Mouse (Mus musculus) thymus, postnatal 14 days (tissue): ENCODE data around the gene Ppa1.
"Not testable (repeated sequence)": the region's sequence is repeated elsewhere in the genome, so short reads cannot be mapped to it uniquely, and the experiment has no call there.

Experiments
- DNase-seq: peaks from one replicate; pipeline ENCODE4 v3.0.0; 2021

Gene Ppa1

DNA sequence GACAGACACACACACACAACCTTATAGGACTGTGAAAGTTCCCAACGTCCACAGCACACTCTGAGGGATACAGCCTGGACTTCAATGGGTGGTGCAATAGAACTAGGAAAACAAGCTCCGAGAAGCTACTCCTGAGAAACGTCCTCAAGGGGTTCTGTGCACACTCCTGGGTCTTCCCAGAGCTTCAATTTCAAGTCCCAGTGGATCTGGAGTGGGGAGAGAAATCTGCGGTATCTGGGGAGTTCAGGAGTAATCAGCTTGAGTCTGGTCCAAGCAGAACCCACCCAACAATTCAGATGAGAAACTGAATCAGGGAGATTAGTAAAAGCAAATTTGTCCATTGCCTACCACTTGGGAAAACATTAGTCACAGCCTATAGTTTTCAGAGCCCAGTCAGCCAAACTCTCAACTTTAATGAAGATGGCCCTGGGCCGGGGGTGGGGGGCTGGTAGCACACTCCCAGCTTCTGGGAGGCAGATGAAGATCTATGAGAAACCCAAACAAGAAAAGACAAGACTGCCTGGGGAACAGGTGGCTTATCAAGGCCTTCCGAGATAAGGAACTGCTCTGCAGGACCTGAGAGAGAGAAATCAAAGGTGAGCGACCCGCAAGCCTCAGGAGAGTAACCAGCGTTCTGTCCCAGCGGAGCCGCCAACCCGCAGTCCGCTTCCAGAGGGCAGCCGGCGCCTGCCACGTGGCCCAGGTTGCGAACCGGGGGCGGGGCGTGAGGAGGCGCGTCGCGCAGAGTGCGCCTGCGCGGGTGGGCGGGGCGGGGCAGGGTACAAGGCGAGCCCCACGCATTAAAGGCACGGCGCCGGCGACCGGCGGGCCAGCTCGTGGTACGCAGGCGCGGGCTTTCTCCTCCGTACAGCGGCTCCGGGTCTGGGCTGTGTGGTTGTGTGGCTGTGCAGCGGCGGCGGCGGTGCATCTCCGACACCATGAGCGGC lies at the start of gene Ppa1:
Gene Ppa1 (plus strand): TSS at position 763 of the 947 bp plus-strand sequence.
- peak; percentile 86 for DNase-seq

DNA sequence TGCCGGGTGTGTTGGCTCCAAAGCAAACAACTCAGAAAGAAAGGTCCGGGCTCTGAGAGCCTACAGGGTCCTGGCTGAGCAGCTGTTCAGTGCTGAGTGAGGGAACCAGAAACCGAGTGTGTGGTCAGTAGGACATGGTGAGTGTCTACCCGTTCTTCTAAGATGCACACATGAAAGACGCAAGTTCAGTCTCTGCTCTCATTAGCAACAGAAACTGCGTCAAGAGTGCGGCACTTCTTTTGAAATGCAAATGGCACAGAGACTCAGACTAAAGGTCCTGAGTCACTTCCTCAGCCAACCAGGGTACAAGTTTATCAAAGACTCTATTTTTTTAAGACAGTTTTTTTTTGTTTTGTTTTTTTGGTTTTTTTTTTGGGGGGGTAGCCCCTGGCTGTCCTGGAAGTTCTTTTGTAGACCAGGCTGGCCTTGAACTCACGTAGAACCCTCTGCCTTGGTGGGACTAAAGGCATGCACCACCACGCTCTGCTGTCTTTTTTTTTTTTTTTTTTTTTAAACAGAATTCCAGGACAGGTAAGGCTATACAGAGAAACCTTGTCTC lies 48.7 kb upstream of the Ppa1 start:
- DNase-seq: no peak

DNA sequence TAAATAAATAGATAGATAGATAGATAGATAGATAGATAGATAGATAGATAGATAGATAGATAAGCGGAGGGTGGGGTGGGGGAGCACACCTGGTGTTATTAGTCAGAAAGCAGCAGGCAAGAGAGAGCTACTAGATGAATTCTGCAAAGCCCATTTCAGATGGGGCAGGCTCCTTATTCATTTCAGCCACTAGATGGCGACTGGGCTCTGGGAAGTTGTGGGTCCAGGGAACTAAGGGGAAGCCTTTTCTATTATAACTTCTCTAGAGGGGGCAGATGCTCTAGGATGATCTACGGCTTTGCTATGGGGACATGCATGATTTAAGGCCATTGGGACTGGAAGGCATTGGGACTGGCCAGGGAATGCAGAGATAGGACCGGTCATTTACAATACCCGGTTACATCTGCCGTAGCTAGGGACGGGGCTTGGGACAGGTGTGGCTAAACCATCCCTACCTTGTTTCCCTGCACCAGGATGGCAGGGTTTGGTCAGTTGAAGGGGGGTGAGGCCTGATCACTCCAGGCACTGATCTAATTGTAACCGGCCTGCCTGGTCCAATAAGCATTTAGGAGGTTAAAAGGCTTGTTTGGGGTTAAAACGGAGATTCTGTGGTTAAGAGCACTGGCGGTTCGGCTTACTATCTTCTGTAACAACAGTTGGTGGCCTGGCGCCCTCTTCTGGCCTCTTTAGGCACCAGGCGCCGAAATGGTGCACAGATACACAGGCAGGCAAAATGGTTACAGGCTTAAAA lies 45.9 kb upstream of the Ppa1 start:
- peak; percentile 69 for DNase-seq

DNA sequence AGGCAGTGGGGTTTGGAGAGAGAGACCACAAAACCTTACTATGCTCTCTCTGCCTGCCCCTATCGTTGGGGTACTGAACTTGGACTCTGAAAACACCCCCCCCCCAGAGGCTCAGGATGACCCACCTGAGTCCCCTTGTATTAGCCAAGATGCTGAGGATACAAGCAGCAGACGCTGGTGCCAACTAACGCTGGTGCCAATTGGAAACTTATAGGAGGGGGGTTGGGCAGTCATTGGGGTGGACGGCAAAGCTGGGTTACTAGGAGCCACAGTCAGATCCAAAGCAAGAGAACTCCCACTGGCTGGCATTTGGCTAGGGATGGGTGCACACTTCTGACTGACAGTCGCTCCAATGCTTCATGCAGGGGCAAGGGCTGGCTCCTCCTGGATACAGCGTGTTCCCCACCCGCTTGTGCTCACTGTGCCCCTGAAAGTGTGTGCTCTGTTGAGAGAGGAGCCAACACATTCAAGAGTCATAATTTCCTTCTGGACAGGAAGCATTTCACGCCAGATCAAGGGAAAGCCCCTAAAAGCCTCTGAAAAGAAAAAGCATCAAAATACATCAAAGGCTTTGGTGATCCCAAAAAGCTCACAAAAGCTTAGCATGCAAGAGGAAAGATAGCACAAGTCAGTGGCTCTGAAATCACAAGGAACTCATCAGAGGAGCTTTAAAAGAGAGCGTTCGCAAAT lies 43.8 kb upstream of the Ppa1 start:
- DNase-seq: no peak

DNA sequence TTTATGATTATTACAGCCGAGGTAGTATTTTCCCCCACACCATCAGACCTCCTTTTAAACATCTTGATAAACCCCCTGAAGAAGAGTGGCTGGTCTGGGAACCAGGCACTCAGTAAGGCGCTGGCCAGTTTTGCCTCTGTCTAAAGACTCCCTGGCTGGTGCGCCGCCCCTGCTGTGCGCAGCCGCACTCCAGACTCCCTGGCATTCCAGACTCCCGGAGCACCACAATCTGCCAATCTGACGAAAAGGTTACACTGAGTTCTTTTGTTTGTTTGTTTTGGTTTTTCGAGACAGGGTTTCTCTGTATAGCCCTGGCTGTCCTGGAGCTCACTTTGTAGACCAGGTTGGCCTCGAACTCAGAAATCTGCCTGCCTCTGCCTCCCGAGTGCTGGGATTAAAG lies 43.0 kb upstream of the Ppa1 start:
- not testable (repeated sequence) for DNase-seq

DNA sequence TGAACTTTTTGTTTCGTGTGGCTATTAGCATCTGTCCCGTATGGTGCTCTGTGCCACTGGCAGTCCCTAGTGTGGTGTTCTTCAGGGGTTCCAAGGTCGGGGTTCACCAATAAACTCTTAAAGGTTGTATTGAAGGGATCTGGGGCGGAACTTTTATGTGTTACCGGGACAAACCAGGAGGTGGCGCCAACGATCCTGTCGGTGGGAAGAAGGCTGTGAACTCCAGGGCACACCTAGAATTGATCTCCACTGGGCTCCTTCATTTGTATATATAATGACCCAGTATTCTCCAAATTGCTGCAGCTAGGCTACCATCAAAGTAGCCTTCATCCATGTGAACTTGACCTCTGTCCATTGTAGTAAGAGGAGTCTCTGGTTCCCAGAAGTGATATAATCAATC lies 42.5 kb upstream of the Ppa1 start:
- peak; percentile 67 for DNase-seq

DNA sequence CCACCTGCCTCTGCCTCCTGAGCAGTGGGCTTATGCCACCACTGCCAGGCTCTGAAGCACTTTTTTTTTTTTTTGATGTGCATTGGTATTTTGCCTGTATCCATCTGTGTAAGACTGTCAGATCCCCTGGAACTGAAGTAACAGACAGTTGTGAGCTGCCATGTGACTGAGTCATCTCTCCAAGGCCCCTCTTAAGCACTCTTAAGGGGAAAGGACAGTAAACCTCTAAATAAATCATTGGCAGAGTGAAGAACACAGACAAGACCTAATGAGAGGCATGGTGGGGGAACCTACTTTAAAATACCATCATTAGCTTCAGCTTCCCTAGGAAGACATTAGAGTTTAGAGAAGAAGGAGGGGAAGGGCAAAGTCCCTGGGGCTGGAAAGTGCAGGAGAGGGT lies 40.1 kb upstream of the Ppa1 start:
- no peak for DNase-seq

DNA sequence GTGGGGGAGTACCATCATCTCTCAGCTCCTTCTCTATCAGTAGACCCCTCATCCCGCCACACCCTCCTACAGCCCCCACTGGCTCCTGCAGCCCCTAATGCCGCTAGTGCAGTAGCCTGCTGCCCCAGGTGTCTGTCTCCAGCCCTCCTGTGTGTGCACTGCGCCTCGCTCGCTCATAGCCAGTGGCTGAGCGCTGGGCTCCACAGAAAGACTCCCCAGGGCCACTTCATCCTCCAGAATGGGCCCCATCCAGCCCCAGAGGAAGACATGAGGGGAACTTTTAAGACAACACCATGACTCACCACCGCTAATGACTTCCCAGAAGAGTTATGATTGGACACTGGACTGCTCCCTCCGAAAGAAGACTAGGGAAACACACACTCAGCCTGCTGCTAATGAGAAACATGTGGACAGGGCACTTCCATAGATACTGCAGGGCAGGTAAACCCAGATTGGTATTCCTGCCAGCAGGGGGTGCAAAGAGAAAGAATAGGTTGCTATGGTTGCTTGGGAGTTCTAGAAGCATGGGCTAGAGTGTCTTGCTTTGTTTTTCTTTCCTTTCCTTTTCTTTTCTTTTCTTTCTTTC lies 37.6 kb upstream of the Ppa1 start:
- peak; percentile 33 for DNase-seq

DNA sequence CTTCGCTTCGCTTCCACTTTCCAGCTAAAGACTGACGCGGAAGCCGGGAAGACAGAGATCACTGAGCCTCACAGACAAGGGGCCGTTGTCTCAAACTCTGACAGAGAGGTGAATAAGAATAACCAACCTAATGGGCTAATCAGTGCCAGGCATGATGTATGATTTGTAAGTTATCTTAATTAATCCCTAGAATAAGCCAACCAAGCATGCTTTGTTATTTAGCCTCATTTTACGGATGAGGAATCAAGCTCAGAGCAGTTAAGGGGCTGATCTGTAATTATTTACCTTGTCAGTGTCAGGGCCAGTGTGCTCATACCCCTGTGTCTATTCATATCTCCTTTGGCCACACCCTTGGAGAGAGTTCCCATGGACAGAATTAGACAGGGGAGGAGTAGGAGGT lies 34.0 kb upstream of the Ppa1 start:
- DNase-seq: no peak

DNA sequence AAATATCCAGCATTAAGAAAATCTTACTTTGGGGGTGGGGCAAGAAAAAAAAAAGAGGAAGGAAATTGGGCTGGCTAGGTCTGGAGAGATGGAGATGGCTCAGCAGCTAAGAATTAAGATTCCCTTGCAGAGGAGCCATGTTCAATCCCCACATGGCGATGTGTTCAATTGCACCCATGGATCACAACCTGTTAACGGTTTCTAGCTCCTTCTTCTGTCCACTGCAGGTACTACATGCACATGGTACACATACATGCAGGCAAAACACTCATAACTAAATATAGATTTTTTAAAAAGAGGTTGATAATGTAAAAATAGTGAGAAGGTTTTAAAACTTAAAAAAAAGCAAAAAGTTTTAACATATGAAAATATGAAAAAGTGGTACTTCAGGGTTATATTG lies 29.8 kb upstream of the Ppa1 start:
- no peak for DNase-seq

DNA sequence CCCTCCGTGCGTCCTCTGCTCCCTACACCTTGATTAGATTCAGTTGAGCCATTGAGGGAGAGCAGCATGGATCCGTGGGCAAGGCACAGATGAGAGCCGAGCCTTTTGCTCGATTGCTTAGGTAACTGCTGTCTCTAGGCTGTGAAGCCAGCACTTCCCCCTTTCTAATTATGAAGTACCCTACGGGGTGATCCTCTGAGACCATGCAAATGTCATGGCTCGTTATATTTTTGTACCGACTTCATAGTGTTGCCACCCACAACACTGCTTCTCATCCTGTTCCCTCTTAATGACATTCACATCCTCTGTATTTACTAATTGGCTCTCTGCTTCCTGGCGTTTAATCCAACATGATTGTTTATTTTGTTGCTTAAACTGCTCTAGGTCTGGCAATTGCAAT lies 26.7 kb upstream of the Ppa1 start:
- no peak for DNase-seq

DNA sequence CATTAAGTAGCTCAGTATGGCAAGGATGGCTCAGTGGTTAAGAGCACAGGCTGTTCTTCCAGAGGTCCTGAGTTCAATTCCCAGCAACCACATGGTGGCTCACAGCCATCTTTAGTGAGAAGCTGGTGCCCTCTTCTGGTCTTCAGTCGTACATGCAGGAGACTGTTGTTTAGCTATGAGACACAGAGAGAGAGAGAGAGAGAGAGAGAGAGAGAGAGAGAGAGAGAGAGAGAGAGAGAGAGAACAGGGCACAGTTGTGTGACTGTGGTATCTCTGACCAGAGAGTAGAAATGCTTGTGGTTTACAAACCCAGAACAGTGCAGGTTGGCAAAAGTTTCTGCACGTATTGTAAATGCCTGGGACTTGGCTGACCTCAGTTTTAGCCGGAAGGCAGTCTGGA lies 24.5 kb upstream of the Ppa1 start:
- not testable (repeated sequence) for DNase-seq

DNA sequence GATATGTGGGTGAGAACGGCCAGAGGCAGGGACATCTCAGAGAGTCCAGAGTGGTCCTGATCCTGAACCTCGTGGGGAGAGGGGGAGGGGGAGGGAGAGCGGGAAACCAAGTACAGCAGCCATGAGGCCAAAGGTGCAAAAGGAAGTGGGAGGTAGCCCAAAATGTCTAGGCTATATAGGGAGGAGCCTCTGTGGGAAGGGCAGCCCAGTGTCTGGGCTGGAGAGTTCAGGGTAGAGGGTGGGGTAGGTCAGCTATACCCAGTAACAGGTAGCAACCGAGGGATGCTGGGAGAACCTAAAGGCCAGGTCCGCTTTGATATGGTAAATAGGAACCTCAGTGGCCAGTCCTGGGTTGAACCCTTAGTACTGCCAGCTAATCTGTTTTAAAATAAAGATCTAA lies 23.6 kb upstream of the Ppa1 start:
- no peak for DNase-seq

DNA sequence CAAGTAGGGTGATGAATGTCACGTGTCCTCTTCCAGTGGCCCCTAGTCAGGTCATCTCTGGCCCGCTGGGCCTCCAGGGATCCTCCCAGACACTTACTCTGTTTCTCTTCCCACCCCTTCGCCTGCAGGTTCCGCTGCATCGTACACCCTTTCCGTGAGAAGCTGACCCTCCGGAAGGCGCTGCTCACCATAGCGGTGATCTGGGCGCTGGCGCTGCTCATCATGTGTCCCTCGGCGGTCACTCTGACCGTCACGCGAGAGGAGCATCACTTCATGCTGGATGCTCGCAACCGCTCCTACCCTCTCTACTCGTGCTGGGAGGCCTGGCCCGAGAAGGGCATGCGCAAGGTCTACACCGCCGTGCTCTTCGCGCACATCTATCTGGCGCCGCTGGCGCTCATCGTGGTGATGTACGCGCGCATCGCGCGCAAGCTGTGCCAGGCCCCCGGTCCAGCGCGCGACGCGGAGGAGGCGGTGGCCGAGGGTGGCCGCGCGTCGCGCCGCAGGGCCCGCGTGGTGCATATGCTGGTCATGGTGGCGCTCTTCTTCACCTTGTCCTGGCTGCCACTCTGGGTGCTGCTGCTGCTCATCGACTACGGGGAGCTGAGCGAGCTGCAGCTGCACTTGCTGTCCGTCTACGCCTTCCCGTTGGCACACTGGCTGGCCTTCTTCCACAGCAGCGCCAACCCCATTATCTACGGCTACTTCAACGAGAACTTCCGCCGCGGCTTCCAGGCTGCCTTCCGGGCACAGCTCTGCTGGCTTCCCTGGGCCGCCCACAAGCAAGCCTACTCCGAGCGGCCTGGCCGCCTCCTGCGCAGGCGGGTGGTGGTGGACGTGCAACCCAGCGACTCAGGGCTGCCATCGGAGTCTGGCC lies 22.7 kb upstream of the Ppa1 start:
- peak; percentile 14 for DNase-seq

DNA sequence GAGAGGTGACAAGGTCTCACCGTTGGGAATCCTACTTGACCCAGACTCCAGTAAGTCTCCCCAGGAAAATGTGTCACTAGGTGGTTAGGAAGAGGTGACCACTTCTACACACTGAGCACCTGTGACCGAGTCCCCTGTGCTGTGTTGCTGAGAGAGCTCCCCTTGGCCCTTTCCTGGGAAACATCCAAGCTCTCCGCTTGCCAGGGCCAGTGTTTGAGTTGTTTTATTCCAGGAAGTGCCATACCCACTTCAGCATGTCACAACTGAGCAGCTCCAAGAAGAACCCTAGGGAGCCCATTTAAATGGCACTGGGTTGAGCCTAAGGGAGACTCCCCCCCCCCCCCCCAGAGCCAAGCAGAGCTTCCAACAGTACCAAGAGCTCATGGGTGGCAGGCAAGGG lies 21.8 kb upstream of the Ppa1 start:
- no peak for DNase-seq

DNA sequence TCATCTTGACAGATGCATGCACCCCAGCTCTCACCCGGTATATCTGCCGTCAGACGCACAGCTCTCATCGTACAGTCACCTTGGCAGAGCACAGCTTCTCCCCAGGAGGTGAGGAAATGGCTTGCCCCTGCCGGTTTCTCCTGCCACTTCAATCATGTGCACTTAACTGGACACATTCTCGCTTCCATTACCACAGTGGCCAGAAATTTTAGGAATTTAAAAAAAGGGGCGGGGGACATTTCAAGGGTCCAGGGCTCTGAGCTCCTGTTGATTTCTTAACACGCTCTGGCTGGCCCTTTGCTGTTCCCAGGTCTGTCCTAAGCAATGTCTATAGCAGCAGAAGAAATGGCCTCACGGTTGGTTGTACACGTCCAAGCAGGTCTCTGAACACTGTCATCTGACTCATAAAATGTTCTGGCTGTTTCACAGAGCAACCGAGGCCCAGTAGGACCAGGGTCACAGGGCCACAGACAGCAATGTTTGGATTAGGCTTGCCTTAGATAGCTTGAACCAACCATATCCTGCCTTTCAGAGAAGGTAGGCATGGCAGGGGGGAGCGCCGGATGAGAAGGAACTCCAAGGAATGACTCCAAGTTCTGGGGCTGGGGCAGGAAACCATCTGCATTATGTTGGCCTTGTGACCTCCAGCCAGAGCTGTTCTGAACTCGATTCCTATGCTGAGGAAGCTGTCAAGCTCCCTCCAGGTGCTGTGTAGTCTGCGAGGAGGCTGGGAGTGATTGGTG lies 21.0 kb upstream of the Ppa1 start:
- no peak for DNase-seq

DNA sequence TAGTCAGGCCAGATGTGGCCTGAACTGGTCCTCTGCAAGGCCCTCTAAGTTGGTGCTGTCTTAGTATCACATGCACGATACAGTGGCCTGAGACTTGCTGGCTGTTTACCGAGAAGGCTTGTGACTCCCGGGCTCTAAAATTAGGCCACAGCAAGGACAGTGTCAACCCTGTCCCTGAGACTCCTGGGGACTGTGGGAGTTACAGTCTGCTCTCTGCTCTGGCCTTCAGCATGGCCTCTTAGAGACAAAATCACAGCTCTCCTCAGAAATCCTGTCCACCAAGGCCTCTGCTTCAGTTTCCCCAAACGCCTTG lies 20.5 kb upstream of the Ppa1 start:
- no peak for DNase-seq

DNA sequence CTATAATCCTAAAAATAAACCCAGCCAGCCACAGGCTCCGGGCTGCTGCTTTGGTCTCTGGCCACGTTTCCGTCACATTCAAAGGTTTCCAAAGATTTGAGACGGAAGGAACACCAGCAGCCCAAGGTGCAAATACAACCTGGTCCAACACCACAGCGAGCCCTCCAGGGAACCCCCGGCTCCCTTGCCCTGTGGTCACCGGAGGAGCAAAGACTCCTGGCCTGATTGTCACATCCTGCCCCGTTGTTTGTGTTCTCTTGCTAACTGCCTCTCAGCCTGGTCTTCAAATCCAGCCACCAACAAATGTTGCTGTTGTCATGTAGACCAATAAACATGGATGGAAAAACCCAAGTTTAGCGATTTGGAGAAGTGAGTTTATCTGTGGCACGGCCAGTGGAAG lies 15.9 kb upstream of the Ppa1 start:
- no peak for DNase-seq

DNA sequence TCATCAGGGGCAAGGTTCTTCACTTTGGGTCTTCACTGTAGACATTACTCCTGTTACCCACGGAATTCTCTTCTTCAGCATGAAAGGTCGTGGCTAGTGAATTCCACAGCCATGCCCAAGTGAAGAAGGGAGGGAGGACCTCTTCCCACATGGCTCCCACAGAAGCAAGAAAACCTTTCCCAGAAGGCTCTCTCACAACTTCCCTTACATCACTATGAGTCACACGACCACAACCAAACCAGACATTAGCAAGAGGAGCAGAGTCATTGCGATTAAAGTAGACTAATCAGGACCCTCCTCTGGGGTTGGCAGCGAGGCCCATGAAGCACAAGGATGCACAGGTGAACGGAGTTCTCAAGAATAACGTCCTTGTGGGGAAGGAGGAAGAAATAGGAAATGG lies 11.3 kb upstream of the Ppa1 start:
- DNase-seq: no peak

DNA sequence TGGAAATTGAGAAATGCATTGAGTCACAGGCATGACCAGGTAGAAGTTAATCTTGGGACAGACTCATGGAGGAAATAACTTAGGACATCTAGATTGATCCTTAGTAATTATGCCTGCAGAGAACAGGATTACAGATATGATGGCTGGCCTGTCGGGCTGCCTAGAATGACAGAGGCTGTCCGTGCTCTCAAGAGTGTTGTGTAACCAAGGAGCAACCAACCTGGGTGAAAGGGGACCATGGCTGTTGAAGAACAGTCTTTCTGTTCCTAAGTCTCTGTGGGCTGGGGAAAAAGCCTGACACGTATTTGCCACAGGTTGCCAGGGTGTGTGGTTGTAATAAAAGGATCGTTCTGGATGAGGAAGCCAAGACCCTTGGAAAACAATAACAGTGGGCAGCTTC lies 8.0 kb upstream of the Ppa1 start:
- DNase-seq: no peak

DNA sequence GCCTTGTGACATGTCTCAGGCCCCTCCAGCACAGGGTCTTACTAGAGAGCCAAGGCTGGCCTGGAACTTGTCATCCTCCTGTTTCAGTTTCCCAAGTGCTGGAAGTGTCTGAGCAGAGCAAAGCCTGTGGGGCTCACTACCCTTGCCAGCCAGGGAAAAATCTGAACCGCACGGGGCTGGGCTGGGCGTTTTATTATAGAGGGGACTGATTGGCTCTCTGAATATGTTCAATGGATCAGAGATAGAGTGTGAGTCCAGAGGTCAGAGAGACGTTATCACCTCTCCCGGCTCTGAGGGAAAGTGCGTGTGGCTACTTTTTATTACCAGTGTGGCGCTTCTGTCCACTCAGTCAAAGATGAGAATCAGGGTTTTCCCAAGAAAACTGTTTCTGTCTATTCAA lies 1.8 kb upstream of the Ppa1 start:
- no peak for DNase-seq
